Mouse (Mus musculus) heart, postnatal 36 days (tissue): ENCODE data around the gene Zfp69. TPM values are rescaled to one million over a fixed set of nuclear protein-coding genes. Genes with fewer than 3 reads are reported as not detected.

ENCODE experiments used
- DNase-seq, 2 experiments: peaks; one replicate each; pipeline ENCODE4 v3.0.0; 2021 to 2022
- intact Hi-C: fragments of 180-260 bp; cut with DNase I; formaldehyde crosslinking; loops from one replicate; pipeline ENCODE4 v1.15.1; 2025
- microRNA-seq, 2 experiments: library from miRNA; unstranded; fragments of <30 nt; microRNA quantifications; one replicate each; pipeline ENCODE4 v1.2.0; 2021; ENCODE audit warnings: borderline number of aligned reads in 2 of 2
- total RNA-seq, 2 experiments: library from RNA; stranded (reverse); gene quantifications; 2 replicates each; pipeline ENCODE4 v1.2.3; 2021

The Zfp69 gene
- total RNA-seq, 2 experiments from 2014 or later, result 1.4 to 1.5 TPM

GRCm38 (mm10) chr4:120887381-120888112 is 64.0 kb downstream of the Zfp69 start:
- intact Hi-C loops, result loop anchor here (2.0 to 5.0 kb wide), 3 partner anchors 35 to 295 kb away; no protein-coding TSS in a partner anchor
- peak; percentile 44 to 45 for DNase-seq

GRCm38 (mm10) chr4:120886811-120887210 is 64.7 kb downstream of the Zfp69 start:
- no peak for DNase-seq
- intact Hi-C loops, result loop anchor here (2.0 to 5.0 kb wide), 3 partner anchors 34 to 295 kb away; no protein-coding TSS in a partner anchor

- intact Hi-C loops, result loop anchor here (2.0 to 5.0 kb wide), 3 partner anchors 33 to 294 kb away; no protein-coding TSS in a partner anchor
- DNase-seq, result no peak
These were observed 65.4 kb downstream of the Zfp69 start for GRCm38 (mm10) chr4:120886131-120886530.

GRCm38 (mm10) chr4:120885208-120886120 is 66.0 kb downstream of the Zfp69 start:
- DNase-seq, result no peak
- intact Hi-C loops, result loop anchor here (2.0 to 5.0 kb wide), 3 partner anchors 33 to 293 kb away; no protein-coding TSS in a partner anchor

GRCm38 (mm10) chr4:120882002-120882625 is 69.4 kb downstream of the Zfp69 start:
- no peak for DNase-seq
- intact Hi-C loops, result no loop called here

- no peak for DNase-seq
- intact Hi-C loops, result no loop called here
These were observed 70.6 kb downstream of the Zfp69 start for GRCm38 (mm10) chr4:120880731-120881432.

Small RNAs within 50 kb of the gene (microRNA-seq; reads per million reads assigned to microRNA genes)
- gene Mir7015, result 0 reads per million in 2 experiments

Other genes with a start within 250 kb of the Zfp69 start
- 1 to 10 TPM; 2.4 to 2.6 TPM for gene Kcnq4, start 203.1 kb downstream of the Zfp69 start, total RNA-seq
- gene Nfyc, start 120.1 kb downstream of the Zfp69 start, total RNA-seq, result 10 to 100 TPM; 54.8 to 63.6 TPM
- gene Rims3, start 96.9 kb downstream of the Zfp69 start, total RNA-seq, result under 1 TPM; 0.06 to 0.08 TPM
- gene Exo5, start 26.7 kb downstream of the Zfp69 start, total RNA-seq, result 1 to 10 TPM; 2.7 to 5.0 TPM
- 10 to 100 TPM; 40.0 to 47.7 TPM for gene Smap2, start 65.5 kb upstream of the Zfp69 start, total RNA-seq
- under 1 TPM in 1 of 2 experiments, not detected in 1; 0.50 TPM for gene Col9a2, start 87.7 kb upstream of the Zfp69 start, total RNA-seq
- gene Zmpste24, start 146.5 kb upstream of the Zfp69 start, total RNA-seq, result 10 to 100 TPM; 21.7 to 24.6 TPM
- not detected for gene Tmco2, start 157.5 kb upstream of the Zfp69 start, total RNA-seq